Mouse (Mus musculus) thymus, adult 2 months (tissue): ENCODE measurements around the gene Gm10160.
A peak's percentile ranks its signal among the peaks of the same experiment; 100 is the strongest.

Experiments
- CTCF ChIP-seq: fragments of 200-500 bp; IDR thresholded peaks from 2 replicates; pipeline ENCODE4 v1.5.1; 2012; ENCODE audit warnings: mild to moderate bottlenecking, control low read depth, low read length, moderate library complexity, borderline replicate concordance; ENCODE audit not compliant: control insufficient read depth, poor library complexity, insufficient read depth; ENCODE audit errors: extremely low read depth
- POLR2A ChIP-seq: fragments of 200-500 bp; IDR thresholded peaks from 2 replicates; pipeline ENCODE4 v1.6.1; 2012; ENCODE audit warnings: mild to moderate bottlenecking, low read length, control low read depth, moderate library complexity; ENCODE audit not compliant: control insufficient read depth, poor library complexity, insufficient read depth; ENCODE audit errors: extremely low read depth

- TF ChIP-seq POLR2A: peak; percentile 82
- TF ChIP-seq CTCF: no peak
Measured at GRCm38 (mm10) chr7:81862587-81863583, 7.3 kb upstream of the Gm10160 start.
